Mouse (Mus musculus): ENCODE results near the gene Spata45.

- no peak for TF ChIP-seq MAX (IDR thresholded peaks at IDR 0.05; ENCODE audit: low read depth)
- no peak for TF ChIP-seq TCF12 (IDR thresholded peaks at IDR 0.05; ENCODE audit: insufficient read depth, poor library complexity, severe bottlenecking)
- no peak for TF ChIP-seq POLR2A (IDR thresholded peaks at IDR 0.05; ENCODE audit: insufficient read length, low read depth)
- TF ChIP-seq TCF3 (IDR thresholded peaks at IDR 0.05; ENCODE audit: insufficient read length, low read depth), result no peak
- TF ChIP-seq E2F4 (IDR thresholded peaks at IDR 0.05; ENCODE audit: insufficient read depth), result no peak
- no peak for TF ChIP-seq POLR2AphosphoS2 (IDR thresholded peaks at IDR 0.05; ENCODE audit: insufficient read length, low read depth)
- no peak for TF ChIP-seq CEBPB (IDR thresholded peaks at IDR 0.05; ENCODE audit: insufficient read depth, poor library complexity, severe bottlenecking)
These were observed 11.1 kb upstream of the Spata45 start for GRCm38 (mm10) chr1:191025016-191026012.
